Mouse (Mus musculus): ENCODE data around the gene AY761184.
"Not testable (repeated sequence)": the region's sequence is repeated elsewhere in the genome, so short reads cannot be mapped to it uniquely, and the experiment has no call there.

AY761184 gene

GRCm38 (mm10) chr8:21703545-21703944 lies at the start of gene AY761184:
Gene AY761184, minus strand, starts transcription at chr8:21703645.
- not testable (repeated sequence) for DNase-seq

- not testable (repeated sequence) for DNase-seq
These were observed 37.9 kb downstream of the AY761184 start, which contains the start of gene Defa34 for GRCm38 (mm10) chr8:21665497-21665896. Gene Defa34, plus strand, starts transcription at chr8:21665797.

- DNase-seq, result not testable (repeated sequence)
These were observed 48.0 kb downstream of the AY761184 start, which contains the start of gene Defa17 for GRCm38 (mm10) chr8:21655480-21655879. Gene Defa17, plus strand, starts transcription at chr8:21655780.

All from cerebellum, postnatal 25 days (tissue).